Mouse (Mus musculus): ENCODE data around the gene Atp13a2. TPM values are rescaled to one million over a fixed set of nuclear protein-coding genes. Genes with fewer than 3 reads are reported as not detected.

Atp13a2 gene
- polyA plus RNA-seq, 2 experiments: 43.7 to 74.6 TPM

- ATAC-seq (ENCODE audit: low FRiP score, low read depth): no peak
- no peak overlapping the region for H3K27ac ChIP-seq (replicated peaks; ENCODE audit: low read depth, low read length)
- TF ChIP-seq POLR2A (IDR thresholded peaks at IDR 0.05; ENCODE audit: borderline replicate concordance, extremely low read depth, insufficient read depth, insufficient read length): no peak
- H3K9ac ChIP-seq (ENCODE audit: low read depth, low read length, severe bottlenecking): no peak overlapping the region
- H3K4me1 ChIP-seq (ENCODE audit: control insufficient read depth, insufficient read depth, low read length): no peaks in the 10 kb centered on the region
- WGBS: 85% methylated on average over 8 of the region's 8 CpGs
- no peaks in the 10 kb centered on the region for H3K9me3 ChIP-seq (ENCODE audit: control insufficient read depth, low read length)
- no peaks in the 10 kb centered on the region for H3K27me3 ChIP-seq (ENCODE audit: control insufficient read depth, insufficient read depth, low read length)
- no peak overlapping the region for H3K4me2 ChIP-seq (replicated peaks; ENCODE audit: low read depth, low read length, severe bottlenecking)
- H3K4me3 ChIP-seq (replicated peaks; ENCODE audit: low read length): no peak overlapping the region
- H3K36me3 ChIP-seq (ENCODE audit: control insufficient read depth, insufficient read depth, low read length): peaks cover 78% of the 10 kb centered on the region
- no peak for DNase-seq (ENCODE audit: low spot score)
Measured at GRCm38 (mm10) chr4:140995811-140996210, 9.1 kb downstream of the Atp13a2 start.

DNA sequence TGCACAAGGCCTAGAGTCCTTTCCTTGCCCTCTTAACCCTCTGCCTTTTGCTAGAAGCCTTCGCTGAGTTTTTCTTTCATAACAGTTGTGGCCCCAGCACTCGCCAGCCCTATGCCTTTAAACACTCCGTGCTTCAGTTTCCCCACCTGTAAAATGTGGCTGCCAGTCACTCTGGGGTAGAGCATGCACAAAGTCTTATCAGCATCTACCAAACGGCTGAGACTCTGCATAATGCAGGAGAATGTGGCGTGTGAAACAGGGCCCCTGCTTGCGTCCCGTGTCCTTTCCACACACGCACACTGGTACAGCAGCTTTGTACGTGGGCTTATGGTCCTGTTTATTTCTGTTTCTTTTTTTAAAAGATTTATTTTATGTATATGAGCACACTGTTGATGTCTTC lies 10.1 kb downstream of the Atp13a2 start:
- no peak overlapping the region for H3K9ac ChIP-seq (ENCODE audit: low read depth, low read length, severe bottlenecking)
- no peaks in the 10 kb centered on the region for H3K27me3 ChIP-seq (ENCODE audit: control insufficient read depth, insufficient read depth, low read length)
- H3K4me3 ChIP-seq (replicated peaks; ENCODE audit: low read length): no peak overlapping the region
- no peak for ATAC-seq (ENCODE audit: low FRiP score, low read depth)
- H3K9me3 ChIP-seq (ENCODE audit: control insufficient read depth, low read length): no peaks in the 10 kb centered on the region
- H3K4me1 ChIP-seq (ENCODE audit: control insufficient read depth, insufficient read depth, low read length): no peaks in the 10 kb centered on the region
- no peak for DNase-seq (ENCODE audit: low spot score)
- 94% methylated on average over 9 of the region's 9 CpGs for WGBS
- no peak overlapping the region for H3K4me2 ChIP-seq (replicated peaks; ENCODE audit: low read depth, low read length, severe bottlenecking)
- H3K36me3 ChIP-seq (ENCODE audit: control insufficient read depth, insufficient read depth, low read length): peaks cover 86% of the 10 kb centered on the region
- H3K27ac ChIP-seq (replicated peaks; ENCODE audit: low read depth, low read length): no peak overlapping the region
- TF ChIP-seq POLR2A (IDR thresholded peaks at IDR 0.05; ENCODE audit: borderline replicate concordance, extremely low read depth, insufficient read depth, insufficient read length): no peak

GRCm38 (mm10) chr4:141005983-141006382 lies 19.3 kb downstream of the Atp13a2 start:
- DNase-seq (ENCODE audit: low spot score) (no peak), ATAC-seq (ENCODE audit: low FRiP score, low read depth) (no peak)
- H3K4me1 ChIP-seq (ENCODE audit: control insufficient read depth, insufficient read depth, low read length): no peaks in the 10 kb centered on the region; the same call in 1 of the 2 replicates
- H3K9ac ChIP-seq (ENCODE audit: low read depth, low read length, severe bottlenecking): no peak overlapping the region
- H3K27ac ChIP-seq (replicated peaks; ENCODE audit: low read depth, low read length): no peak overlapping the region
- no peaks in the 10 kb centered on the region for H3K9me3 ChIP-seq (ENCODE audit: control insufficient read depth, low read length)
- H3K4me2 ChIP-seq (replicated peaks; ENCODE audit: low read depth, low read length, severe bottlenecking): no peak overlapping the region
- H3K4me3 ChIP-seq (replicated peaks; ENCODE audit: low read length): no peak overlapping the region
- no peaks in the 10 kb centered on the region for H3K27me3 ChIP-seq (ENCODE audit: control insufficient read depth, insufficient read depth, low read length)
- H3K36me3 ChIP-seq (ENCODE audit: control insufficient read depth, insufficient read depth, low read length): peaks cover 60% of the 10 kb centered on the region
- WGBS: 80% methylated on average over 13 of the region's 13 CpGs
- no peak for TF ChIP-seq POLR2A (IDR thresholded peaks at IDR 0.05; ENCODE audit: borderline replicate concordance, extremely low read depth, insufficient read depth, insufficient read length)

GRCm38 (mm10) chr4:141008028-141008427 lies 21.4 kb downstream of the Atp13a2 start:
- Histone ChIP-seq H3K9ac (ENCODE audit: low read depth, low read length, severe bottlenecking) (no peak overlapping the region), H3K9me3 (ENCODE audit: control insufficient read depth, low read length) (no peaks in the 10 kb centered on the region), H3K4me1 (ENCODE audit: control insufficient read depth, insufficient read depth, low read length) (peaks cover 18% of the 10 kb centered on the region), H3K4me2 (replicated peaks; ENCODE audit: low read depth, low read length, severe bottlenecking) (no peak overlapping the region), H3K27ac (replicated peaks; ENCODE audit: low read depth, low read length) (no peak overlapping the region), H3K36me3 (ENCODE audit: control insufficient read depth, insufficient read depth, low read length) (peaks cover 49% of the 10 kb centered on the region), H3K27me3 (ENCODE audit: control insufficient read depth, insufficient read depth, low read length) (no peaks in the 10 kb centered on the region), H3K4me3 (replicated peaks; ENCODE audit: low read length) (no peak overlapping the region)
- DNase-seq (ENCODE audit: low spot score): no peak
- 96% methylated on average over 8 of the region's 8 CpGs for WGBS
- no peak for TF ChIP-seq POLR2A (IDR thresholded peaks at IDR 0.05; ENCODE audit: borderline replicate concordance, extremely low read depth, insufficient read depth, insufficient read length)
- ATAC-seq (ENCODE audit: low FRiP score, low read depth): no peak

DNA sequence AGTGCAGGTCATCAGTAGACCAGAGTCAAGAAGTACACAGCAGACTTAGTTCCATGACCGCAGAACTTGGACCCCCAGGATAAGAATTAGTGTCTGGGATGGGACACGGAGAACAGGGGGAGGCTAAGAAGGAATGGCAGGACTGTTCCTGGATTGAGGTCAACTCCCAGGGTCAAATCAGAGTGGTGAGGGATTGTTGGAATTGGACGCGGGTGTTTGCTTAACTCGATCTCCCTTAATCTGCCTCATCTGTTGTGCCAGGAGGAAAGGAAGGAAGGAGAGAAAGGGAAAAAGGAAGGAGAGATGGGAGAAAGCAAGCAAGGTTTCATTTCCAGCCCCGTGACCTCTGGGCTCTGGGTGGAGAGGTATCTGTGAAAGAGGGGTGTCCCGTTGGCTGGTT lies 23.4 kb downstream of the Atp13a2 start, which contains the start of gene Mfap2:
Gene Mfap2, plus strand, starts transcription at position 301 of the 400 bp plus-strand sequence.
- H3K36me3 ChIP-seq (ENCODE audit: control insufficient read depth, insufficient read depth, low read length): peaks cover 49% of the 10 kb centered on the region
- DNase-seq (ENCODE audit: low spot score) (no peak), ATAC-seq (ENCODE audit: low FRiP score, low read depth) (no peak)
- peak within 1 kb of the TSS; percentile 88 for H3K4me2 ChIP-seq (replicated peaks; ENCODE audit: low read depth, low read length, severe bottlenecking)
- peak within 1 kb of the TSS; percentile 92 for H3K9ac ChIP-seq (ENCODE audit: low read depth, low read length, severe bottlenecking)
- TF ChIP-seq POLR2A (IDR thresholded peaks at IDR 0.05; ENCODE audit: borderline replicate concordance, extremely low read depth, insufficient read depth, insufficient read length): no peak
- H3K9me3 ChIP-seq (ENCODE audit: control insufficient read depth, low read length): no peaks in the 10 kb centered on the region
- 16% methylated on average over 7 of the region's 7 CpGs for WGBS
- H3K4me3 ChIP-seq (replicated peaks; ENCODE audit: low read length): peak within 1 kb of the TSS; percentile 75
- peaks cover 18% of the 10 kb centered on the region for H3K4me1 ChIP-seq (ENCODE audit: control insufficient read depth, insufficient read depth, low read length)
- peak within 1 kb of the TSS; percentile 94 for H3K27ac ChIP-seq (replicated peaks; ENCODE audit: low read depth, low read length)
- H3K27me3 ChIP-seq (ENCODE audit: control insufficient read depth, insufficient read depth, low read length): no peaks in the 10 kb centered on the region

DNA sequence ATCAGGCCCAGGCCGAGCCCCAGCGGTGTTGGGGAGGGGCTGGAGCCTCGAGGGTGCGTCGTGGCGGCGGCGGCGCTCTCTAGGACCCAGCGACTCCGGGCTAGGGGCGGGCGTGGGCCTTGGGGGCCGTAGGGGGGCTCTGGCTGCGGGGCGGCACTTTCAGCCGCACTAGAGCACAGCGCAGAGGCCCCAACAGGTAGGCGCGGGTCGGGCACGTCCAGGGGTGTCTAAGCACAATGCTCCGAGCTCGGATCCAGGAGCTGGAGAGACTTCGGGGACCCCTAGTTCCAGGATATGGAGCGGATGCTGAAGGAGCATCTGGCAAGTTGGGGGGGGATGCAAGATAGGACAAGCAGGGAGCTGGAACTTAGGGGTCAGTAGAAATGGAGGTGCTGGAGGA lies 23.9 kb downstream of the Atp13a2 start:
- WGBS: 0% methylated on average over 20 of the region's 26 CpGs
- peak; percentile 89; the same call in 1 of the 2 replicates for TF ChIP-seq POLR2A (IDR thresholded peaks at IDR 0.05; ENCODE audit: borderline replicate concordance, extremely low read depth, insufficient read depth, insufficient read length)
- Histone ChIP-seq H3K9ac (ENCODE audit: low read depth, low read length, severe bottlenecking) (peak overlapping the region; percentile 92), H3K4me3 (replicated peaks; ENCODE audit: low read length) (peak overlapping the region; percentile 75), H3K27ac (replicated peaks; ENCODE audit: low read depth, low read length) (peak overlapping the region; percentile 94), H3K27me3 (ENCODE audit: control insufficient read depth, insufficient read depth, low read length) (no peaks in the 10 kb centered on the region), H3K4me1 (ENCODE audit: control insufficient read depth, insufficient read depth, low read length) (peaks cover 18% of the 10 kb centered on the region), H3K9me3 (ENCODE audit: control insufficient read depth, low read length) (no peaks in the 10 kb centered on the region), H3K36me3 (ENCODE audit: control insufficient read depth, insufficient read depth, low read length) (peaks cover 49% of the 10 kb centered on the region), H3K4me2 (replicated peaks; ENCODE audit: low read depth, low read length, severe bottlenecking) (peak overlapping the region; percentile 88)
- DNase-seq (ENCODE audit: low spot score): peak; percentile 77
- ATAC-seq (ENCODE audit: low FRiP score, low read depth): peak; percentile 82

Data from limb, embryonic 14.5 days (tissue).